Mouse (Mus musculus): ENCODE measurements around the gene Clcnka. TPM values are rescaled to one million over a fixed set of nuclear protein-coding genes. Genes with fewer than 3 reads are reported as not detected.

The Clcnka gene
- polyA plus RNA-seq (2015; fragmentation: Nextera tagmentation; extraction: Ambion mirVana): not detected in 2 replicates

DNA sequence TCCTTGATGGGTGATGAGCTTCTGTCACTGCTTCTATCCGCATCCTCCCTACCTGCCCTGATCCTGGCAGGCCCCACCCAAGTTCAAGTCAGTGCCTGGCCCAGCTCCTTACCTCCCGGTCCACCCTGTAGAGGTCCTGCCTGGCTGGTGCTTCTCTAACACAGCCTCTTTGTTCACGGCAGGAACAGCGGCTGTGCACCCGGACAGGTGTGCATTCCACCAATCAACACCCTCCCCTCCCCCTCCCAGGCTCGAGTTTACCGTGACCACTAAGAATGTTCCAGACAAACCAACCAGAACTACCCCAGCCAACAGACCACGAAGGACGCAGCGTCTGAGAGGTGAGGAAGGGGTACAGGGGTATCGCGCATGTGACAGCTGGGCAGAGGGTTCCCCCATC, at the start of gene Clcnka:
TSS of gene Clcnka (minus strand) at position 180 of the 400 bp plus-strand sequence.

DNA sequence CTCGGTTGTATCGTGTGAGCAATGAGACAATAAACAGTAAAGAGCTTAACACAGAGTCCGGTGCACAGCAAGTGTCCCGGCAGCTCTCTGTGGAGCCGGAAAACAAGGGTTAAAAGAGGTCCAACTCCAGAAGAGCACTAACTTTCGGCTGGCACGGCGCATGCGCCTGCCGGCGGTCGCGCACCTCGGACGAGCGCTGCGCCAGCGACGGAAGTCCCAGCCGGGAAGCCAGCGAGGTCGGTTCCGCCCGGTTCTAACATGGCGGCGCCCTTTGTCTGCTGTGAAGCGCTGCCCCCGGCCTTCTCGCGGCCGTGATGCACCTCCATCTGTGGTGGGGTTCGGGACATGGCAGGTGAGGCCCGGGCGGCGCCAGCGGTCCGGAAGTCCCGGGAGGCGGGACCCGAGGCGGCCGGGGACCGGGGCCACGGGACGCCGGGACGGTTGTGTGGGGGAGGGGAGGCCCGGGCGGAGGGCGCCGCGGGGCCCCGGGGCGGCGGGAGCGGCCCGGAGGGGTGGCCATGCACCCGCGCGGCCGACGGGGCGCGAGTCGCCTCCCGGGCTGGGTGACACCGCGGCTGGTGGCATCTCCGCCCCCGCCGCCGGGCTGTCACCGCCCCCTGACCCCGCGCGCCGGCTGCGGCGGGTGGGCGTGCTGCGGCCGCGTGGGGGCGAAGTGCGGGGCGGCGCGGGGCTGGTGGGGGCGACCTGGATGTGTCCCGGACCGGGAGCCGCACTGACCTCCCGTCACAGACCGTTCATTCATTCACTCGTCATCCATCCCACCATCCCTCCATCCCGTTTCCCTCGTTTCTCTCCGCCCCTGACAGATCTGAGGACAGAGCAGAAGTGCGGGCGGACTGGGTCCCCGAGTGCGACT, 46.2 kb upstream of the Clcnka start, which contains the start of gene Zbtb17:
TSS of gene Zbtb17 (plus strand) at position 204 of the 877 bp plus-strand sequence.

GRCm38 (mm10) chr4:141435974-141436373, 37.5 kb upstream of the Clcnka start, which contains the start of gene Srarp:
TSS of gene Srarp (minus strand) at chr4:141436105.

DNA sequence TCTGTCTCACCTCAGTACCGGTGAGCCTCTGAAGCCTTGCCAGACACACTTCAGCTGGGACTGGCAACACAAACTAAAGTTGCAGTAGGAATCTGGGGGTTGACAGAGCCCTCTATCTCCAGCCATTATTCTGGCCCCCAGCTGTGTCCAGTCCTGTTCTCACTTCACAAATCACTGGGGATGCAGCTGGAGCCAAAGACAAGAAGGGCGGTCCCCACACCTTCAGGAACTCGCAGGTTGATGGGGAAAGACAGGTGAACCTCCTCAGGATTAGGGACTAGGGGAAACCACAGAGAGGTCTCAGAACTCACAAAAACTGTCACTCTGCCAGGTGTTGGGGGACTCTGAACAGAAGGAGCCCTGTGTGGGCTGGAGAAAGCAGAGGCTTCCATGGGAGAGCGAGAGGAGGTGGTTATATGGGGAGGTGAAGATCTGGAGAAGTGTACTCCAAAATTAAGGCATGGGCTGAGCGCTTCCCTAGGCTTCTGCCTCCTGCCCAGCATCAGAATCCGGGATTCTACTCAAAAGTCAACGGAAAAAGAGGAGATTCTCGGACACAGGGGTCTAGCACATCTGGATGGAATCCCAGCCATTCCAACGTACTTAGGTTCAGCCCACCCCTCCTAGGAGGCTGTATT, 21.8 kb upstream of the Clcnka start, which contains the start of gene Hspb7:
TSS of gene Hspb7 (plus strand) at position 588 of the 638 bp plus-strand sequence.

DNA sequence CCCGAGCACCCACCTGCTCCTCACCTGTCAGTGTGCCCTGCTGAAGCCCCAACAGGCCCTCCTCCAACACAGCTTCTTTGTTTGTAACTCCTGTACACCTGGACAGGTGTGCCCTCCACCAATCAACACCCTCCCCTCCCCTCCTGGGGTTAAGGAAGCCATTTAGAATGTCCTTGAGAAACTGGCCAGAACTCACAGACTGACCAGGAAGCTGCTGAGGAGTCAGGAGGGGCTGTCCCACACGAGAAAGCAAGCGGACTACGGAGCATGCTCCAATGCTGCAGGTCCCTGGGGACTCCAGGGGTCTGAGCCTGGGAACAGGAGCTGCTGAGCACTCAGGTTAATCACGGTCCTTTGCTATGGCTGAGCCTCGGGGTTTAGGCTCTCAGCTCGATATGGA, 17.4 kb upstream of the Clcnka start, which contains the start of gene Clcnkb:
TSS of gene Clcnkb (minus strand) at position 91 of the 400 bp plus-strand sequence.

DNA sequence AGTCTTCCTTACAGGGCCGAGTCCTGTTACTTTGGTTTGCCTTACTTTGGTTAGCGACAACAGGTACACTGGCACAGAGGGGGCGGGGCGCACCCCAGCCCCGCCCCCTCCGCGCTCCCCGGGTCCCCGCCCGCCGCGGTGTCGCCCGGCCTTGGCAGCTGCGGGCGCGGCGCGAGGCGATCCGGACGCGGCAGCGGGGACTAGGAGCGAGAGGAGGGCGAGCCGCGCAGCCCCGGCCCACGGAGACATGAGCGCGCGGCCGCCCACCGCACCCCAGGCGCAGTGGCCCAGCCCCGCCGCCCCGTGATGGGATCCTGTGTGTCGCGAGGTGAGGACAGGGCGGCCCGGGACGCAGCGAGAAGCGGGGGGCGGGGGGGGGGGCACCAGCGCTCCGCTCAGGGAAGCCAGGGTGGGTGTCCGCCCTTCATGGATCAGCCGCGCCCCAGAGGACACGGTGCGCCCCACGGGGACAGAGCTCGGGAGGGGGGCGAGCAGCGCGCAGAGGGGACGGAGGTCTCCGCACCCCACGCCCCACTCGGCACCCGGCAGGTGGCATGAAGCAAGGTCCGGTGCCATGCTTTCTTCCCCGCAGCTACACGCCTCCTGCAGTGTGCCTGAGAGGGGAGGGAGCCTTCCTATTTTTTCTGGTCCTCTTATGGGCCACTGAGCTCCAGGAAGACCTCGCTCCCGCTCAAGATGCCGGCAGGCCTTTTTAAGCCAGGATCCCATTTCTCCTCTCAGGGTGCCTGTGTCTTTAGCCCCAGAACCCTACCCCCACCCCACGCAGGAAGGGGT, 30.3 kb downstream of the Clcnka start, which contains the start of gene Fam131c:
TSS of gene Fam131c (plus strand) at position 224 of the 795 bp plus-strand sequence.

Small RNA genes within 50 kb of the gene (microRNA-seq; reads per million reads assigned to microRNA genes)
- not detected for gene Gm25690

Other genes with a start within 250 kb of the Clcnka start
- gene Rsg1, start 184.8 kb downstream of the Clcnka start, polyA plus RNA-seq (2015; fragmentation: Nextera tagmentation; extraction: Ambion mirVana): 1.4 and 2.2 TPM in 2 replicates
- 4.4 and 5.8 TPM in 2 replicates for gene Arhgef19, start 159.2 kb downstream of the Clcnka start, polyA plus RNA-seq (2015; fragmentation: Nextera tagmentation; extraction: Ambion mirVana)
- 4.8 TPM in 2 replicates for gene Epha2, start 97.5 kb downstream of the Clcnka start, polyA plus RNA-seq (2015; fragmentation: Nextera tagmentation; extraction: Ambion mirVana)
- gene Fam131c, start 30.5 kb downstream of the Clcnka start, polyA plus RNA-seq (2015; fragmentation: Nextera tagmentation; extraction: Ambion mirVana): 0.40 and 0.82 TPM in 2 replicates
- gene Clcnkb, start 17.3 kb upstream of the Clcnka start, polyA plus RNA-seq (2015; fragmentation: Nextera tagmentation; extraction: Ambion mirVana): not detected in 2 replicates
- 12.3 and 14.5 TPM in 2 replicates for gene Hspb7, start 22.1 kb upstream of the Clcnka start, polyA plus RNA-seq (2015; fragmentation: Nextera tagmentation; extraction: Ambion mirVana)
- not detected in 2 replicates for gene Srarp, start 37.4 kb upstream of the Clcnka start, polyA plus RNA-seq (2015; fragmentation: Nextera tagmentation; extraction: Ambion mirVana)
- gene Zbtb17, start 45.9 kb upstream of the Clcnka start, polyA plus RNA-seq (2015; fragmentation: Nextera tagmentation; extraction: Ambion mirVana): 14.6 and 15.7 TPM in 2 replicates
- gene Spen, start 139.9 kb upstream of the Clcnka start, polyA plus RNA-seq (2015; fragmentation: Nextera tagmentation; extraction: Ambion mirVana): 4.5 and 4.8 TPM in 2 replicates
- 173 and 207 TPM in 2 replicates for gene Fblim1, start 207.4 kb upstream of the Clcnka start, polyA plus RNA-seq (2015; fragmentation: Nextera tagmentation; extraction: Ambion mirVana)
- 0.20 and 0.74 TPM in 2 replicates for gene Tmem82, start 219.9 kb upstream of the Clcnka start, polyA plus RNA-seq (2015; fragmentation: Nextera tagmentation; extraction: Ambion mirVana)
- 0.05 TPM in 1 of 2 replicates, not detected in the other for gene Slc25a34, start 225.1 kb upstream of the Clcnka start, polyA plus RNA-seq (2015; fragmentation: Nextera tagmentation; extraction: Ambion mirVana)